Comparison of ENCODE assay signal across 12 mouse cellular contexts in genomic region chr17:64045326-64045725, GRCm38 (mm10).
DNase-seq lines count a peak whose midpoint lies in the region; ATAC-seq and TF ChIP-seq lines count a peak whose summit lies in the region.
"Had no signal": no experiment of that assay in that cellular context is flagged by ENCODE, and none has a peak within 500 bp of the region (broad histone marks: within the 10 kb centered on the region; RNA-seq: fewer than 3 reads in every experiment).

No protein-coding gene starts in this region.

- TF ChIP-seq EP300 in lung, postnatal 0 days (IDR thresholded peaks at IDR 0.05) = no peak

- H3K4me2 ChIP-seq in midbrain, postnatal 0 days (ENCODE audit: low read depth, low read length, poor library complexity, severe bottlenecking) = no peak overlapping the region
- no peak overlapping the region for H3K4me2 ChIP-seq in midbrain, embryonic 11.5 days
- no peak overlapping the region for H3K4me2 ChIP-seq in lung, postnatal 0 days (replicated peaks; ENCODE audit: low read depth, low read length)
- H3K4me2 ChIP-seq in heart, embryonic 11.5 days = no peak overlapping the region
- H3K4me2 ChIP-seq: embryonic facial prominence, embryonic 15.5 days had no signal

- peak; percentile 27; the same call in 1 of the 2 replicates for ATAC-seq in midbrain, postnatal 0 days (ENCODE audit: low FRiP score)
- no peak for ATAC-seq in midbrain, embryonic 11.5 days (ENCODE audit: low FRiP score)
- ATAC-seq in lung, postnatal 0 days = no peak
- ATAC-seq in heart, embryonic 11.5 days (replicated peaks; ENCODE audit: insufficient number of reproducible peaks, low FRiP score, low TSS enrichment) = no peak
- ATAC-seq: liver, postnatal 0 days had no signal

- H3K4me1 ChIP-seq in midbrain, postnatal 0 days (ENCODE audit: insufficient read depth, low read length) = no peaks in the 10 kb centered on the region
- no peaks in the 10 kb centered on the region for H3K4me1 ChIP-seq in midbrain, embryonic 11.5 days (ENCODE audit: control insufficient read depth, insufficient read depth, low read length)
- no peaks in the 10 kb centered on the region for H3K4me1 ChIP-seq in lung, postnatal 0 days (ENCODE audit: insufficient read depth, low read depth, low read length)
- no peaks in the 10 kb centered on the region for H3K4me1 ChIP-seq in heart, embryonic 11.5 days (ENCODE audit: control insufficient read depth, insufficient read depth, low read length)

- TF ChIP-seq CTCF in midbrain, postnatal 0 days (IDR thresholded peaks at IDR 0.05) = no peak
- no peak for TF ChIP-seq CTCF in lung, postnatal 0 days (IDR thresholded peaks at IDR 0.05)

- H3K9ac ChIP-seq in midbrain, postnatal 0 days (replicated peaks; ENCODE audit: low read length, poor library complexity, severe bottlenecking) = no peak overlapping the region
- H3K9ac ChIP-seq in midbrain, embryonic 11.5 days (ENCODE audit: low read length) = no peak overlapping the region
- no peak overlapping the region for H3K9ac ChIP-seq in lung, postnatal 0 days (replicated peaks; ENCODE audit: low read depth)
- no peak overlapping the region for H3K9ac ChIP-seq in heart, embryonic 11.5 days (ENCODE audit: low read depth, low read length)
- H3K9ac ChIP-seq: embryonic facial prominence, embryonic 15.5 days; liver, postnatal 0 days had no signal

- 52% methylated on average over 7 of the region's 7 CpGs for WGBS in midbrain, postnatal 0 days
- WGBS in midbrain, embryonic 11.5 days = 66% methylated on average over 7 of the region's 7 CpGs
- WGBS in lung, postnatal 0 days = 81% methylated on average over 7 of the region's 7 CpGs
- 63% methylated on average over 7 of the region's 7 CpGs for WGBS in heart, embryonic 11.5 days (ENCODE audit: insufficient replicate concordance)

- H3K27me3 ChIP-seq in midbrain, postnatal 0 days (ENCODE audit: insufficient read depth, low read length) = no peaks in the 10 kb centered on the region
- H3K27me3 ChIP-seq in midbrain, embryonic 11.5 days (ENCODE audit: control insufficient read depth, insufficient read depth, low read length) = no peaks in the 10 kb centered on the region
- H3K27me3 ChIP-seq in lung, postnatal 0 days (replicated peaks; ENCODE audit: insufficient read depth, low read length) = no peaks in the 10 kb centered on the region
- no peaks in the 10 kb centered on the region for H3K27me3 ChIP-seq in heart, embryonic 11.5 days (ENCODE audit: control insufficient read depth, insufficient read depth, low read length)
- H3K27me3 ChIP-seq: embryonic facial prominence, embryonic 15.5 days had no signal

- peak; percentile 29 for DNase-seq in midbrain, postnatal 0 days (ENCODE audit: low spot score)
- DNase-seq in midbrain, embryonic 11.5 days (ENCODE audit: low spot score, missing footprints) = no peak
- DNase-seq in frontal cortex, postnatal 25 days (ENCODE audit: low spot score in 2 of 2) = peak; percentile 17 to 40
- peak; percentile 66 for DNase-seq in left cerebral cortex, adult 11 months (ENCODE audit: low spot score)
- peak; percentile 29 for DNase-seq in right cerebral cortex, postnatal 14 days
- DNase-seq in thymus, postnatal 14 days = no peak
- DNase-seq in lung, postnatal 0 days (ENCODE audit: low spot score) = no peak
- DNase-seq: heart, adult 11 months; liver, postnatal 0 days had no signal

- H3K27ac ChIP-seq in midbrain, postnatal 0 days (ENCODE audit: low read depth, low read length) = no peak overlapping the region; the same call in 1 of the 2 replicates
- no peak overlapping the region for H3K27ac ChIP-seq in midbrain, embryonic 11.5 days (ENCODE audit: low read depth, low read length)
- no peak overlapping the region for H3K27ac ChIP-seq in lung, postnatal 0 days (ENCODE audit: low read length)
- no peak overlapping the region for H3K27ac ChIP-seq in heart, embryonic 11.5 days (ENCODE audit: low read depth, low read length)
- H3K27ac ChIP-seq: embryonic facial prominence, embryonic 15.5 days had no signal

- no peaks in the 10 kb centered on the region for H3K9me3 ChIP-seq in midbrain, postnatal 0 days (ENCODE audit: low read length)
- H3K9me3 ChIP-seq in midbrain, embryonic 11.5 days (ENCODE audit: control insufficient read depth, low read length) = no peaks in the 10 kb centered on the region
- H3K9me3 ChIP-seq in lung, postnatal 0 days (ENCODE audit: low read length) = no peaks in the 10 kb centered on the region
- H3K9me3 ChIP-seq in heart, embryonic 11.5 days (replicated peaks; ENCODE audit: control insufficient read depth, low read length) = no peaks in the 10 kb centered on the region
- H3K9me3 ChIP-seq: embryonic facial prominence, embryonic 15.5 days; G1E had no signal

- no peaks in the 10 kb centered on the region for H3K36me3 ChIP-seq in midbrain, postnatal 0 days (ENCODE audit: insufficient read depth, low read length)
- H3K36me3 ChIP-seq in midbrain, embryonic 11.5 days (ENCODE audit: control insufficient read depth, insufficient read depth, low read length) = no peaks in the 10 kb centered on the region
- no peaks in the 10 kb centered on the region for H3K36me3 ChIP-seq in lung, postnatal 0 days (ENCODE audit: insufficient read depth, low read length)
- H3K36me3 ChIP-seq in heart, embryonic 11.5 days (ENCODE audit: control insufficient read depth, insufficient read depth, low read length) = no peaks in the 10 kb centered on the region
- H3K36me3 ChIP-seq: embryonic facial prominence, embryonic 15.5 days had no signal

- no peak overlapping the region for H3K4me3 ChIP-seq in midbrain, postnatal 0 days (ENCODE audit: low read depth, low read length)
- no peak overlapping the region for H3K4me3 ChIP-seq in midbrain, embryonic 11.5 days (ENCODE audit: low read depth, low read length)
- H3K4me3 ChIP-seq in lung, postnatal 0 days (ENCODE audit: low read depth, low read length) = no peak overlapping the region
- H3K4me3 ChIP-seq in heart, embryonic 11.5 days (ENCODE audit: low read depth, low read length) = no peak overlapping the region
- H3K4me3 ChIP-seq: embryonic facial prominence, embryonic 15.5 days had no signal

Comparison
In these comparisons a context has a peak if more than half of its experiments do, and no peak if none do; other contexts are left out.
1. DNase-seq: peak in midbrain, postnatal 0 days (single experiment), frontal cortex, postnatal 25 days (2 of 2), left cerebral cortex, adult 11 months (single experiment) and right cerebral cortex, postnatal 14 days (single experiment); none in midbrain, embryonic 11.5 days (single experiment), thymus, postnatal 14 days (single experiment) and lung, postnatal 0 days (single experiment).